Mouse (Mus musculus) midbrain, embryonic 16.5 days (tissue): ENCODE measurements around the gene Rnase9. TPM values are rescaled to one million over a fixed set of nuclear protein-coding genes. Genes with fewer than 3 reads are reported as not detected.
"Not testable (repeated sequence)": the region's sequence is repeated elsewhere in the genome, so short reads cannot be mapped to it uniquely, and the experiment has no call there.

Experiments used
- ATAC-seq: fragments of 200-750 bp; cut with Nextera tagmentation; 2 replicates; pipeline ENCODE4 v1.8.0; 2017; ENCODE audit warnings: moderate TSS enrichment
- H3K27ac ChIP-seq: fragments of 300-500 bp; sonication (generic); 2 replicates; pipeline ENCODE4 v1.5.1; 2014; ENCODE audit warnings: mild to moderate bottlenecking, low read length, mixed read lengths
- H3K27me3 ChIP-seq: fragments of 300-500 bp; sonication (generic); 2 replicates; pipeline ENCODE4 v1.6.1; 2014; ENCODE audit warnings: low read depth, low read length, mixed read lengths; ENCODE audit not compliant: control insufficient read depth, insufficient read depth
- H3K36me3 ChIP-seq: fragments of 300-500 bp; sonication (generic); 2 replicates; pipeline ENCODE4 v1.6.1; 2014; ENCODE audit warnings: mild to moderate bottlenecking, low read length, moderate library complexity, mixed read lengths; ENCODE audit not compliant: control insufficient read depth, insufficient read depth
- H3K4me1 ChIP-seq: fragments of 300-500 bp; sonication (generic); 2 replicates; pipeline ENCODE4 v1.6.1; 2014; ENCODE audit warnings: mild to moderate bottlenecking, low read length, mixed read lengths; ENCODE audit not compliant: control insufficient read depth, insufficient read depth
- H3K4me2 ChIP-seq: fragments of 300-500 bp; sonication (generic); 2 replicates; pipeline ENCODE4 v1.6.1; 2014; ENCODE audit warnings: mild to moderate bottlenecking, low read length, mixed read lengths
- H3K4me3 ChIP-seq: fragments of 300-500 bp; sonication (generic); 2 replicates; pipeline ENCODE4 v1.5.1; 2014; ENCODE audit warnings: low read depth, mild to moderate bottlenecking, low read length, moderate library complexity, mixed read lengths
- H3K9ac ChIP-seq: fragments of 300-500 bp; sonication (generic); 2 replicates; pipeline ENCODE4 v1.6.1; 2014; ENCODE audit warnings: low read depth, low read length, mixed read lengths
- H3K9me3 ChIP-seq: fragments of 300-500 bp; sonication (generic); replicated peaks from 2 replicates; pipeline ENCODE4 v1.6.1; 2014; ENCODE audit warnings: mild to moderate bottlenecking, low read length, mixed read lengths; ENCODE audit not compliant: control insufficient read depth, poor library complexity, severe bottlenecking
- WGBS: fragments of 180-500 bp; shearing (Covaris S2); extraction: QIAGEN DNeasy Blood & Tissue Kit; methylation state at CpG from one replicate; pipeline ENCODE4 v1.1.7; 2014; 5-methylcytosine and 5-hydroxymethylcytosine counted together
- polyA plus RNA-seq: library from polyadenylated mRNA; unstranded; fragments of >200 nt; fragmentation: Nextera tagmentation; extraction: Ambion mirVana; gene quantifications from 2 replicates; pipeline ENCODE4 v1.2.1, GENCODE M21; 2015

Gene Rnase9
- polyA plus RNA-seq, 1 experiment from 2014 or later, result not detected

GRCm38 (mm10) chr14:51026391-51027133 is 15.1 kb downstream of the Rnase9 start:
- no peaks in the 10 kb centered on the region for H3K36me3 ChIP-seq
- H3K27ac ChIP-seq, result no peak overlapping the region
- no peak overlapping the region for H3K4me2 ChIP-seq
- 40% methylated on average over 5 of the region's 5 CpGs for WGBS
- no peaks in the 10 kb centered on the region for H3K4me1 ChIP-seq
- H3K9ac ChIP-seq, result no peak overlapping the region
- peak; percentile 73 for ATAC-seq
- H3K9me3 ChIP-seq, result no peaks in the 10 kb centered on the region
- H3K4me3 ChIP-seq, result no peak overlapping the region
- H3K27me3 ChIP-seq, result no peaks in the 10 kb centered on the region

GRCm38 (mm10) chr14:51024820-51025219 is 16.8 kb downstream of the Rnase9 start:
- H3K27ac ChIP-seq, result no peak overlapping the region
- H3K4me3 ChIP-seq, result no peak overlapping the region
- H3K27me3 ChIP-seq, result no peaks in the 10 kb centered on the region
- 84% methylated on average over 1 of the region's 1 CpGs for WGBS
- ATAC-seq, result no peak
- no peaks in the 10 kb centered on the region for H3K9me3 ChIP-seq
- no peaks in the 10 kb centered on the region for H3K4me1 ChIP-seq
- no peak overlapping the region for H3K4me2 ChIP-seq
- H3K9ac ChIP-seq, result no peak overlapping the region
- H3K36me3 ChIP-seq, result no peaks in the 10 kb centered on the region

- H3K4me1 ChIP-seq, result no peaks in the 10 kb centered on the region
- no peaks in the 10 kb centered on the region for H3K36me3 ChIP-seq
- H3K9ac ChIP-seq, result no peak overlapping the region
- H3K27ac ChIP-seq, result no peak overlapping the region
- WGBS, result 90% methylated on average over 4 of the region's 4 CpGs
- H3K9me3 ChIP-seq, result no peaks in the 10 kb centered on the region
- H3K4me2 ChIP-seq, result no peak overlapping the region
- no peak for ATAC-seq
- H3K27me3 ChIP-seq, result no peaks in the 10 kb centered on the region
- H3K4me3 ChIP-seq, result no peak overlapping the region
Observed at GRCm38 (mm10) chr14:51023457-51023856, 18.2 kb downstream of the Rnase9 start.

- Histone ChIP-seq H3K27me3 (no peaks in the 10 kb centered on the region), H3K4me3 (no peak overlapping the region), H3K27ac (no peak overlapping the region), H3K36me3 (no peaks in the 10 kb centered on the region), H3K9me3 (no peaks in the 10 kb centered on the region), H3K4me1 (no peaks in the 10 kb centered on the region), H3K9ac (no peak overlapping the region), H3K4me2 (no peak overlapping the region)
- ATAC-seq, result no peak
- 82% methylated on average over 3 of the region's 3 CpGs for WGBS
Observed at GRCm38 (mm10) chr14:51017256-51017655, 24.4 kb downstream of the Rnase9 start.

GRCm38 (mm10) chr14:51015780-51016179 is 25.9 kb downstream of the Rnase9 start:
- ATAC-seq, result no peak
- Histone ChIP-seq H3K4me2 (no peak overlapping the region), H3K9me3 (no peaks in the 10 kb centered on the region)

GRCm38 (mm10) chr14:51014724-51015123 is 26.9 kb downstream of the Rnase9 start:
- WGBS, result 85% methylated on average over 3 of the region's 3 CpGs

More at GRCm38 (mm10) chr14:51015780-51016179, 25.9 kb downstream of the Rnase9 start:
- H3K9ac ChIP-seq, result no peak overlapping the region
- no peaks in the 10 kb centered on the region for H3K27me3 ChIP-seq
- H3K4me1 ChIP-seq, result no peaks in the 10 kb centered on the region
- no peaks in the 10 kb centered on the region for H3K36me3 ChIP-seq
- no peak overlapping the region for H3K27ac ChIP-seq
- no peak overlapping the region for H3K4me3 ChIP-seq

GRCm38 (mm10) chr14:51009572-51009971 is 32.1 kb downstream of the Rnase9 start:
- H3K36me3 ChIP-seq, result no peaks in the 10 kb centered on the region
- no peaks in the 10 kb centered on the region for H3K27me3 ChIP-seq
- H3K27ac ChIP-seq, result no peak overlapping the region
- ATAC-seq, result no peak
- H3K4me3 ChIP-seq, result no peak overlapping the region
- H3K9me3 ChIP-seq, result no peaks in the 10 kb centered on the region
- H3K4me1 ChIP-seq, result no peaks in the 10 kb centered on the region
- no peak overlapping the region for H3K9ac ChIP-seq
- 91% methylated on average over 6 of the region's 6 CpGs for WGBS
- no peak overlapping the region for H3K4me2 ChIP-seq

More at GRCm38 (mm10) chr14:51014724-51015123, 26.9 kb downstream of the Rnase9 start:
- not testable (repeated sequence) for H3K4me2 ChIP-seq, ATAC-seq, H3K9ac ChIP-seq, H3K9me3 ChIP-seq, H3K4me1 ChIP-seq, H3K4me3 ChIP-seq, H3K27ac ChIP-seq, H3K36me3 ChIP-seq, H3K27me3 ChIP-seq

GRCm38 (mm10) chr14:51008781-51009180 is 32.9 kb downstream of the Rnase9 start:
- H3K27me3 ChIP-seq, result no peaks in the 10 kb centered on the region
- H3K36me3 ChIP-seq, result no peaks in the 10 kb centered on the region
- no peak overlapping the region for H3K4me3 ChIP-seq
- WGBS, result 89% methylated on average over 4 of the region's 4 CpGs
- ATAC-seq, result no peak
- no peaks in the 10 kb centered on the region for H3K4me1 ChIP-seq
- no peak overlapping the region for H3K4me2 ChIP-seq
- H3K9ac ChIP-seq, result no peak overlapping the region
- no peak overlapping the region for H3K27ac ChIP-seq
- no peaks in the 10 kb centered on the region for H3K9me3 ChIP-seq

GRCm38 (mm10) chr14:51007914-51008713 is 33.6 kb downstream of the Rnase9 start:
- Histone ChIP-seq H3K27me3 (no peaks in the 10 kb centered on the region), H3K36me3 (no peaks in the 10 kb centered on the region), H3K9ac (no peak overlapping the region), H3K4me2 (no peak overlapping the region), H3K27ac (no peak overlapping the region), H3K4me3 (no peak overlapping the region), H3K9me3 (no peaks in the 10 kb centered on the region), H3K4me1 (no peaks in the 10 kb centered on the region)
- WGBS, result 84% methylated on average over 13 of the region's 13 CpGs
- ATAC-seq, result no peak
